Mouse (Mus musculus): ENCODE measurements around the gene Spi1. TPM values are rescaled to one million over a fixed set of nuclear protein-coding genes. Genes with fewer than 3 reads are reported as not detected.
A peak's percentile ranks its signal among the peaks of the same experiment; 100 is the strongest.
"Not testable (repeated sequence)": the region's sequence is repeated elsewhere in the genome, so short reads cannot be mapped to it uniquely, and the experiment has no call there.

Gene Spi1
- total RNA-seq (2021), result 1 to 10 TPM; 3.7 to 4.3 TPM

GRCm38 (mm10) chr2:91081775-91082695, at the start of gene Spi1:
Gene Spi1 (plus strand): TSS chr2:91082390.
- intact Hi-C loops (cut with DNase I), result no loop called here
- DNase-seq (ENCODE audit: low spot score), result no peak

GRCm38 (mm10) chr2:91033000-91033399, 49.2 kb upstream of the Spi1 start:
- intact Hi-C loops (cut with DNase I), result loop anchor here (5.0 kb wide), 1 partner anchor 69 kb away; no protein-coding TSS in a partner anchor
- DNase-seq (ENCODE audit: low spot score), result no peak

GRCm38 (mm10) chr2:91035385-91035784, 46.8 kb upstream of the Spi1 start, which contains the start of gene Rapsn:
Gene Rapsn (plus strand): TSS chr2:91035620.
- DNase-seq (ENCODE audit: low spot score), result peak; percentile 34
- intact Hi-C loops (cut with DNase I), result no loop called here

DNA sequence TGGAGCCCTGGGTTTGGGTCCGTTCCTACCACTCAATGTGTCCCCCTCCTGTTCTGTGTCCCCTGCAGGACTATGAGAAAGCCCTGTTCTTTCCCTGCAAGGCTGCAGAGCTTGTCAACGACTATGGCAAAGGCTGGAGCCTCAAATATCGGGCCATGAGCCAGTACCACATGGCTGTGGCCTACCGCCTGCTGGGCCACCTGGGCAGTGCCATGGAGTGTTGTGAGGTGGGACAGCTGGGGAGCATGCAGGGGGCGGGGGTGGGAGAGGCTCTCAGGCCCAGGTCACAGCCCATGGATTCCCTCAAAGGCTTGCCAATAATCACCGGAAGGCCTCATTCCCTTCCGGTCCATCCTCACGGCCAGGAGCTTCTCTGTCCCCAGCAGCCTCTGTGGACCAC, 40.4 kb upstream of the Spi1 start:
- intact Hi-C loops (cut with DNase I), result no loop called here
- DNase-seq (ENCODE audit: low spot score), result no peak

GRCm38 (mm10) chr2:91042651-91043398, 39.4 kb upstream of the Spi1 start:
- intact Hi-C loops (cut with DNase I), result no loop called here
- DNase-seq (ENCODE audit: low spot score), result no peak

- intact Hi-C loops (cut with DNase I), result no loop called here
Measured at GRCm38 (mm10) chr2:91044727-91045126, 37.5 kb upstream of the Spi1 start.

GRCm38 (mm10) chr2:91045805-91046204, 36.4 kb upstream of the Spi1 start:
- intact Hi-C loops (cut with DNase I); DNase-seq (ENCODE audit: low spot score): not testable (repeated sequence)

More at GRCm38 (mm10) chr2:91044727-91045126, 37.5 kb upstream of the Spi1 start:
- DNase-seq (ENCODE audit: low spot score), result no peak

DNA sequence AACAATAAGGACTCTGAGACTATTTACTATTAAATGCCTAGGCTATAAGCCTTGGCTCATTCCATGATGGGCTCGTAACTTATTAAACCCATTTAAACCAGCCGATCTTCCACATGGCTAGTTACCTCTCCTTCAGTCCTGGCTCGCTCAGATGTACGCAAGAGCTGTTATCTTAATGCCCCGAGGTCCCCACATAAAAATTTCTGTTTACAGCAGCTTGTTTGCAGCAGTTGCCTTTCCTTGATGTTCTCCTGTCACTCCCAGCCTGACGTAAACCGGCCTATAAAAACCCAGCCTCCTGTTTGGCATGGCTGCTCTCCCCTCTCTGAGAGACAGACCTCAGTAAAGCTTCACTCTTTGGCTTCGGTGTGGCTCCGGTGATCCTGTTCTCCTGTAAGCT, 34.8 kb upstream of the Spi1 start:
- DNase-seq (ENCODE audit: low spot score), result no peak
- intact Hi-C loops (cut with DNase I), result no loop called here

- no peak for DNase-seq (ENCODE audit: low spot score)
- intact Hi-C loops (cut with DNase I), result no loop called here
Measured at GRCm38 (mm10) chr2:91051917-91052316, 30.3 kb upstream of the Spi1 start.

- intact Hi-C loops (cut with DNase I), result no loop called here
- DNase-seq (ENCODE audit: low spot score), result no peak
Measured at GRCm38 (mm10) chr2:91052752-91053151, 29.4 kb upstream of the Spi1 start.

- intact Hi-C loops (cut with DNase I), result no loop called here
- no peak for DNase-seq (ENCODE audit: low spot score)
Measured at GRCm38 (mm10) chr2:91053181-91053933, 28.8 kb upstream of the Spi1 start.

DNA sequence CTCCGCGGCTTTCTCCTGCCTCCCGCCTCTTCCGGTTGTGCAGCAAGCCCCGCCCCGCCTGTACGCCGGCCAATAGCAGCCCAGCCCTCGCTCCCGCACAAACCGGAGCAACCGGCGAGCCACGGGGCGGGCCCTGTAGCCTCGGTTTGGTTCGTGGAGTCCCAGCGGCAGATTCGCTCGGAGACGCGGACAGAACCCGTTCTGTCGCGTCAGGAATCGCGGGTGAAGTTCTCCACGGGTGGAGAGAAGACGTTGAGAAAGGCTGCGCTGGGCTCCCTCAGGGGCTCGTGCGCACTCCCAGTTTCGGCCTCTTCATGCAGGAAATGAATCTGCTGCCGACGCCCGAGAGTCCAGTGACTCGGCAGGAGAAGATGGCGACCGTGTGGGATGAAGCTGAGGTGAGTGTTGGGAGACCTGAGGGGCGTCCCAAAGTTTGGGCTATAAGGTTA, 28.2 kb upstream of the Spi1 start, which contains the start of gene Psmc3:
Gene Psmc3 (plus strand): TSS at position 76 of the 449 bp plus-strand sequence.
- DNase-seq (ENCODE audit: low spot score), result peak; percentile 94
- intact Hi-C loops (cut with DNase I), result loop anchor here (1.0 to 2.0 kb wide), 2 partner anchors 113 to 137 kb away; partner anchors contain the start of gene Celf1

- intact Hi-C loops (cut with DNase I), result loop anchor here (5.0 kb wide), 1 partner anchor 41 kb away; no protein-coding TSS in a partner anchor
- DNase-seq (ENCODE audit: low spot score), result no peak
Measured at GRCm38 (mm10) chr2:91058435-91058834, 23.8 kb upstream of the Spi1 start.

DNA sequence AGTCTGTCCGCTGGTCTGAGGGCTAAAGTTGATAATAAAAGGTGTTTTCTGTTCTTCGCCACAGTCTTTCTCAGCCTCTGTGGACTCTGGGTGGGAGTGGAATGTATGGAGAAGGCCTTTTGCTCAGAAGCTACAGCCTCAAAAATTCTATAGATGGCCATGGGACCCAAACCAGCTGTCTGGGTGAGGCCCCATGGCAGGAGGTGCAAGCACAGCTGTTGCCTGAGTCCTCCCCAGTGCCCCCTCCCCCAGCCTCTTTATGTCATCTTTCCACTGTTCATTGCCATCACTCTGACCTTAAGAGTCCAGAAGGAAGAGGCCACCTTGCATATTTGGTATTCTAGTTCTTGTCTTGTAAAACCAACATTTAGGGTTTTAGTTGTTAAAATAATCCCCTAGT, 22.8 kb upstream of the Spi1 start:
- intact Hi-C loops (cut with DNase I), result loop anchor here (5.0 kb wide), 1 partner anchor 42 kb away; no protein-coding TSS in a partner anchor

DNA sequence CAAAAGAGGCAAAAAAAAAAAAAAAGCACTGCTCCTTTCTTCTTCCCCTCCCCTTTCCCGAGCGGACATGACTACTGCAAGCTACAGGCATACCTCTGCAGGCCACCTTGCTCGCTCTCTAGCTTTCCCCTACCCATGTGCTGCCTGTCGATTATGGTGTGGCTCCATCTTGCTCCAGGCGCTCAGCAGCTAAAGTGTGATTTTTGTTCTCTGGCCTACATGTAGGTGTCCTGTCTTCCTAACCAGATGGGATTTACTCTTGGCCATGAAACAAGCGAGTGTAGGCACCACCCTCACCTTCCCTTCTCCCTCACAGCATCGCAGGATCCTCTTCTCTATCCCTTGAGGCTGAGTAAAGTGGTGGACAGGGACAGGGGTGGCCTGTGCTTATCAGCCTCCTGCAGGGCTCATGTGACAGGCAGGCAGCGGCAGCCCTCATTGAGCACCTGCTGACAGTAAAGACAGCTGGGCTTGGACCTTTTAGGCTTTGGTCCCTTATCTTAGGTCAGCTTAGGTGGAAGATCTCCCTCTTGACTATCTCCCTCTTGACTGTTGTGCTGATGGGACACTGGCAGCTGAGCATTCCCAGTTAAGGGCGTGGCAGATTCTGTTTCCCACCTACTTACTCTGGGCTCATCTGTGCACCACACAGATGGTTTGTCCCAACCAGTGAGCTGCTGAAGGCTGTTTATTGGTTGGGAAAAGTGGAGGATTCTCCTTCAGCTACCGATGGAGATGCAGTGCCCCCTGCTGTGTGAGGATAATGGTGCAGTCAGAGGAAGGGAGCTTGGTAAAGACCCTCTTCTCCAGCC, 21.4 kb upstream of the Spi1 start:
- intact Hi-C loops (cut with DNase I), result loop anchor here (1.0 to 10.0 kb wide), 2 partner anchors 194 to 316 kb away; partner anchors contain the start of gene Fnbp4
- no peak for DNase-seq (ENCODE audit: low spot score)

More for the DNA sequence above, 22.8 kb upstream of the Spi1 start:
- no peak for DNase-seq (ENCODE audit: low spot score)

- DNase-seq (ENCODE audit: low spot score), result no peak
- intact Hi-C loops (cut with DNase I), result loop anchor here (1.0 to 10.0 kb wide), 2 partner anchors 196 to 317 kb away; partner anchors contain the start of gene Fnbp4
Measured at GRCm38 (mm10) chr2:91061849-91062481, 20.2 kb upstream of the Spi1 start.

- DNase-seq (ENCODE audit: low spot score), result no peak
- intact Hi-C loops (cut with DNase I), result loop anchor here (10.0 kb wide), 1 partner anchor 318 kb away; the partner anchor contains the start of gene Fnbp4
Measured at GRCm38 (mm10) chr2:91062779-91063606, 19.2 kb upstream of the Spi1 start.
